Mouse (Mus musculus): ENCODE data around the gene Slc26a11. TPM values are rescaled to one million over a fixed set of nuclear protein-coding genes. Genes with fewer than 3 reads are reported as not detected.
"Not testable (repeated sequence)": the region's sequence is repeated elsewhere in the genome, so short reads cannot be mapped to it uniquely, and the experiment has no call there.

The Slc26a11 gene
- polyA plus RNA-seq, 1 experiment from 2014 or later, result 7.4 TPM

DNA sequence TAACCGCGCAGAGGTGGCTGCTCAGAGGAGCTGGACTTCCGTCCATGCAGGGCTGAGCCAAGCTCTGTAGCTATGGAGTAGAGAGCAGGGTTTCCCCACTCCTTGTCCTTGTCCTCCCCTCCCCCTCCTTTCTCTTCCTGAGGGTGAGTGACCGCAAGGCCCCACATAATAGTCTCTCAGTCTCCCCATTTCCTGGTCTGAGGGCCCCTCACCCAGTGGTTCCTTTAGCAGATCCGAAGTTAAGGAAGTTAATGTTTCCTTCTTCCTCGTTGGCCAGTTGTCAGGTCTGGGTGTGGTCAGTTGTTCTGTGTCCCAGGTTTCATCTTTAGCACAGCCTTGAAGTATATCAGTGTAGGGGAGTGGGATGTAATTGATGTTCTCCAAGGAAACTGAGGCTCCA is 20.1 kb downstream of the Slc26a11 start:
- Histone ChIP-seq H3K36me3 (peaks cover 39% of the 10 kb centered on the region), H3K9me3 (replicated peaks) (no peaks in the 10 kb centered on the region), H3K4me1 (no peaks in the 10 kb centered on the region), H3K4me3 (no peak overlapping the region), H3K27me3 (ENCODE audit: low read depth, poor library complexity, severe bottlenecking) (no peaks in the 10 kb centered on the region), H3K27ac (replicated peaks) (no peak overlapping the region)
- no peak for DNase-seq (ENCODE audit: low spot score)
- WGBS, result 85% methylated on average over 6 of the region's 6 CpGs

DNA sequence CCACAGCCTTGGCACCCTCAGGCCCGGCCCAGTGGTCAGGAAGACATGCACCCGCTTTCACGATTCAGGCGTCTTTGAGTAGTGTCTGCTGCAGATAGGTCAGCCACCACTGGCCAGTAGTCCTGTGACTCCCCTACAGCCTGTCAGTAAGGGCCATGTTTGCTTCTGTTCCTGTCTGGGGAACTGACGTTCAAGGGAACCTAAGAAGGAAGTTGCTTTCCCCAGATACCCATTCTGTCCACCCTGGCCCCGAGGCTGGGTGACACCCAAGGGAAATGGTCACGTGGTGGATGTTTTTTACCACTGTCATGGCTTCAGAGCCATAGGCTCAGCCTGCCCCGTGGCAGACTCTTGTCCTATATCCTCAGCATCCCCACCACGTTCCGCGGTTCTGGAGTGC is 22.0 kb downstream of the Slc26a11 start:
- no peak overlapping the region for H3K27ac ChIP-seq (replicated peaks)
- H3K9me3 ChIP-seq (replicated peaks), result no peaks in the 10 kb centered on the region
- no peaks in the 10 kb centered on the region for H3K4me1 ChIP-seq
- H3K36me3 ChIP-seq, result peaks cover 42% of the 10 kb centered on the region
- H3K4me3 ChIP-seq, result no peak overlapping the region
- H3K27me3 ChIP-seq (ENCODE audit: low read depth, poor library complexity, severe bottlenecking), result no peaks in the 10 kb centered on the region
- no peak for DNase-seq (ENCODE audit: low spot score)
- 94% methylated on average over 11 of the region's 11 CpGs for WGBS

DNA sequence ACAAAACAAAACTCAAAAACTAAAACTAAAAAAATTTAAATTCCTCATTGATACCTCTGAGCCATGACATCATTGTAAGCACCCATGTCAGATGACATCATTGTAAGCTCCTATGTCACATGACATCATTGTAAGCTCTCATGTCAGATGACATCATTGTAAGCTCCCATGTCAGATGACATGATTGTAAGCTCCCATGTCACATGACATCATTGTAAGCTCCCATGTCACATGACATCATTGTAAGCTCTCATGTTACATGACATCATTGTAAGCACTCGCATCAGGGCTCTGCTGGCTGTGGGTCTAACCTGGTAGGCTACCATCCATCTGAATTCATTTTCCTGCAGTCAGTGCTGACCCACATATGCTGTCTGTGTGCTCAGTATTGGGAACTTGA is 23.2 kb downstream of the Slc26a11 start:
- no peak for DNase-seq (ENCODE audit: low spot score)
- H3K27me3 ChIP-seq (ENCODE audit: low read depth, poor library complexity, severe bottlenecking), result no peaks in the 10 kb centered on the region
- H3K4me1 ChIP-seq, result no peaks in the 10 kb centered on the region
- no peak overlapping the region for H3K27ac ChIP-seq (replicated peaks)
- WGBS, result 95% methylated on average over 1 of the region's 1 CpGs
- H3K4me3 ChIP-seq, result no peak overlapping the region
- peaks cover 42% of the 10 kb centered on the region for H3K36me3 ChIP-seq
- H3K9me3 ChIP-seq (replicated peaks), result no peaks in the 10 kb centered on the region

- Histone ChIP-seq H3K4me3 (no peak overlapping the region), H3K27me3 (ENCODE audit: low read depth, poor library complexity, severe bottlenecking) (peaks cover under 1% of the 10 kb centered on the region; the same call in 1 of the 2 replicates), H3K4me1 (no peaks in the 10 kb centered on the region), H3K9me3 (replicated peaks) (no peaks in the 10 kb centered on the region), H3K36me3 (peaks cover 38% of the 10 kb centered on the region), H3K27ac (replicated peaks) (no peak overlapping the region)
- WGBS, result 90% methylated on average over 9 of the region's 9 CpGs
- DNase-seq (ENCODE audit: low spot score), result no peak
Observed at GRCm38 (mm10) chr11:119381631-119382337, 26.4 kb downstream of the Slc26a11 start.

DNA sequence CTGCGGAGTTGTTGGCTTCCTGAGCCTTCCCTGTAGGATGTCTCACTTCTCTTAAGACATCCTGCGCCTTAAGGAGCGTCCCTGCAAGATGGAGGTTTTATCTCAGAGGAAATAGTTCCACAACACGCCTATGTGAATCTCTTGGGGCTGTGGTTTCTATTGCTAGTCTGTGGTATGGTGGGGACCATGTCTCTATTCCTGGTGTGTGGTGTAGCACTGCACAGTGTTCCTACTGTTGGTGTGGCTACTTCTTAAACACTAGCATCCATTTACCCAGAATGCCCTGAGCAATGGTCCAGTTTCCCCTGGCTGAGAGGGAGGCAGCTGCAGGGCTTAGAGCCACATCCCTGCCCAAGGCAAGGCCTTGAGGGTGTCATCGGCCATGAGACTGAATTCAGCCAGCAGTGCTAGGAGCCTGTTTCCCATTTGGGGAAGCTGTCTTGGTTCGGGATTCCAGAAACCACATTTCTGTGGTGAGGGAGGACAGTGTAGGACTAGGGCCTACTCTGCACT is 27.0 kb downstream of the Slc26a11 start:
- Histone ChIP-seq H3K4me1 (no peaks in the 10 kb centered on the region), H3K27me3 (ENCODE audit: low read depth, poor library complexity, severe bottlenecking) (peaks cover 7% of the 10 kb centered on the region; the same call in 1 of the 2 replicates), H3K36me3 (peaks cover 33% of the 10 kb centered on the region), H3K27ac (replicated peaks) (no peak overlapping the region), H3K4me3 (no peak overlapping the region), H3K9me3 (replicated peaks) (no peaks in the 10 kb centered on the region)
- 75% methylated on average over 6 of the region's 6 CpGs for WGBS
- DNase-seq (ENCODE audit: low spot score), result no peak

GRCm38 (mm10) chr11:119384904-119385303 is 29.5 kb downstream of the Slc26a11 start:
- H3K27me3 ChIP-seq (ENCODE audit: low read depth, poor library complexity, severe bottlenecking), result peaks cover 32% of the 10 kb centered on the region
- no peaks in the 10 kb centered on the region for H3K9me3 ChIP-seq (replicated peaks)
- H3K4me3 ChIP-seq, result no peak overlapping the region
- H3K4me1 ChIP-seq, result peaks cover 6% of the 10 kb centered on the region
- DNase-seq (ENCODE audit: low spot score), result no peak
- H3K27ac ChIP-seq (replicated peaks), result no peak overlapping the region
- 81% methylated on average over 4 of the region's 4 CpGs for WGBS
- peaks cover 8% of the 10 kb centered on the region for H3K36me3 ChIP-seq

DNA sequence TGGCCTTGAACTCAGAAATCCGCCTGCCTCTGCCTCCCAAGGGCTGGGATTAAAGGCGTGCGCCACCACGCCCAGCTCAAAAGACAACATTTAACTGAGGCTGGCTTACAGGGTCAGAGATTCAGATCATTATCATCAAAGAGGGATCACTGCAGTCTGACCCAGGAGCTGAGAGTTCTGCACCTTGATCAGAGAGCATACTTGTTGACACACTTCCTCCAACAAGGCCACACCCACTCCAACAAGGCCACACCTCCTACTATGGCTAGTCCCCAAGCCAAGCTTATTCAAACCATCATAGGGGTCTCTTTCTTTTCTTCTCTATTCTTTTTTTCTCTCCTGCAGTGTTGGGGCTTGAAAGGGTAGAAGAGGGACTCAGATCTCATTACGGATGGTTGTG is 30.9 kb downstream of the Slc26a11 start:
- Histone ChIP-seq H3K4me3 (no peak overlapping the region), H3K9me3 (replicated peaks) (no peaks in the 10 kb centered on the region), H3K27ac (replicated peaks) (no peak overlapping the region), H3K36me3 (0 out of 2 replicates have a peak, but pooled peaks cover under 1% of the 10 kb centered on the region), H3K27me3 (ENCODE audit: low read depth, poor library complexity, severe bottlenecking) (peaks cover 46% of the 10 kb centered on the region), H3K4me1 (peaks cover 17% of the 10 kb centered on the region)
- 97% methylated on average over 5 of the region's 5 CpGs for WGBS
- DNase-seq (ENCODE audit: low spot score), result no peak

DNA sequence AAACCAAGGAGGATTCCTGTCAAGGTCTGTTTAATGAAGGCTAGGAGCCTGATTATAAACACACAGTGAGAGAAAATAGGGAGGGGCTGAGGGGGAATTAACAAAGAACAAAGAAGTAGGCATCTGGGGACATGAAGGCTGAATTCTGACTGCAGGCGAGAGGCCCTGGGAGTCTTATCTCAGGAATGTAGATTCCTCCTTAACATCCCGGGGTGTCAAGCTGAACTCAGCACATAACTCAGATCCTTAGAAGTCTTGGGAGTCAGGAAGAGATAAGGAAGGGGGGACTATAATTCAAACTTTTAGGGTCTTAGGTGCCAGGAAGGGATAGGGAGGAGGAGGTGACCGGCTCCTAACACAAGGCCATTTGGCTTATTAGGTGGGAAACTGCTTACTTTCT is 31.9 kb downstream of the Slc26a11 start:
- not testable (repeated sequence) for H3K36me3 ChIP-seq; H3K4me3 ChIP-seq; H3K9me3 ChIP-seq (replicated peaks); H3K27ac ChIP-seq (replicated peaks); DNase-seq (ENCODE audit: low spot score)
- Histone ChIP-seq H3K27me3 (ENCODE audit: low read depth, poor library complexity, severe bottlenecking) (peaks cover 56% of the 10 kb centered on the region), H3K4me1 (peaks cover 24% of the 10 kb centered on the region)
- 28% methylated on average over 3 of the region's 3 CpGs for WGBS

- no peaks in the 10 kb centered on the region for H3K36me3 ChIP-seq
- no peaks in the 10 kb centered on the region for H3K9me3 ChIP-seq (replicated peaks)
- H3K27ac ChIP-seq (replicated peaks), result peak overlapping the region; percentile 74
- peaks cover 35% of the 10 kb centered on the region for H3K4me1 ChIP-seq
- peaks cover 82% of the 10 kb centered on the region for H3K27me3 ChIP-seq (ENCODE audit: low read depth, poor library complexity, severe bottlenecking)
- H3K4me3 ChIP-seq, result peak overlapping the region; percentile 66
- WGBS, result under 1% methylated on average over 35 of the region's 35 CpGs
- DNase-seq (ENCODE audit: low spot score), result peak; percentile 79
Observed at GRCm38 (mm10) chr11:119389851-119390270, 34.5 kb downstream of the Slc26a11 start.

DNA sequence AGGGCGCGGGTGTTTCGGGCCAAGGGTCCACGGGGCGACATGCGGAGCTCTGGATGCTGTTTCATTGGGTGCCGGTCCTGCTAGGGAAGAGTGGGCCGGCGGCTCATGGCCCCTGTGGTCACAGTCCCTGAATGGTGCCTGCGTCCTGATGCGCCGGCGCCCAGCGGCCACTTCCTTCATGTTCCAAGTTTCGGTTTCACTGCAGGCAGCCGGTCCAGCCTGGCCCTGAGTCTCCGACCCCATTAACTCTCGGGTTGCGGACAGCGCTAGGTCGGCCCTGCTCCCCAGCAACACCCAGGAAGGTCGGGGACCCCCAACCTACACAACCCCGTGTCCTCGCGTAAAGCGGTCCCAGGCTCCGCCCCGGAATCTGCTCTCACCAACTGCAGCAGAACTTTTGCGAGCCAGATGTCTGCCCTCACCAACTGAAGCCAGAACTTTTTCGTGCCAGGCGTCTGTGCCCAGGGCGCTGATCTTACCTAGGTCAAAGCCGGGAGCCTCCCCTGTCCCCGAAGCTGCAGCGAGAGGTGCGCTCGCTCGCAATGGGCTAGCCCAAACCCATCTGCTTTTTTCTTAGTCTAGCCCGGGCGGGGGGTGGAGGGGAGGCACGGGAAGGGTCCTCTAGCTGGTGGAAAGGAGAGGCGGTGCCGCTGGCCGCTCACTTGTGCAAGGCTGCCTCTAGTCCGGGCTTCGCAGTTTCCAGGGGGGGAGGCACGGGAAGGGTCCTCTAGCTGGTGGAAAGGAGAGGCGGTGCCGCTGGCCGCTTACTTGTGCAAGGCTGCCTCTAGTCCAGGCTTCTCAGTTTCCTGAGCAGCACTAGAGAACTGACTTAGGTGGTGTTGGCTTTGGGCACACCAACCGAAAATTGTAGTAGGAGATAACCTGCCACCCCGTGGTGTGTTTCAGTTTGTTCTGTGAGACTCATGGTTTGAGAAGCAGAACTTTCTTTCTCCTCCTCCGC is 35.2 kb downstream of the Slc26a11 start:
- H3K9me3 ChIP-seq (replicated peaks), result no peaks in the 10 kb centered on the region

DNA sequence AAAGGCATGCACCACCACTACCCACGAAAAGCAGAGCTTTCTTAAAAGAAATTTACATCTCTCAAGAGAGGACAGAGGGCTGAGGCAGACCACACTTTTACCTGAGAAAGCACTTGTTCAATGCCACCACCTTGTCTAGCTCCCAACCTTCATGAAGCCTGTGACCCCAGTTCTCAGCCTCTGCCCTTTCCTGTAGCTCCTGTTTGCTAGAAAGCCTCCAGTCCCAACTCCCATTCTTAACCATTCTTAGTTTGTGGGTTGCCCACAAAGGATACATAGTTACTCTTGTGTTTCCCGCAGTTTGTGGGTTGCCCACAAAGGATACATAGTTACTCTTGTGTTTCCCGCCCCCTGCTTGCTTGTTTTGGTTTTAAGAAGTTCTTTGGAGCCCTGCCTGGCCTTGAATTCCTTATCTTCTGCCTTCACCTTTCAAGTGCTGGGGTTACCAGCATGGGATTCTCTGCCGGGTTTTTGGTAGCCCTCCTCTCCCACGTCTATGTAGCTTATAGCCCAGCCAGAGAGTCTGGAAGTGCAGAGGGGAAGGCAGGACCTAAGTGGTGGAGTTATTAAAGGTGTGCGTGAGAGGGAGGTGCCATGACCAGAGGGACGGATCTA is 36.1 kb downstream of the Slc26a11 start:
- peak overlapping the region; percentile 66; the same call in 1 of the 2 replicates for H3K4me3 ChIP-seq
- H3K36me3 ChIP-seq, result no peaks in the 10 kb centered on the region
- H3K27ac ChIP-seq (replicated peaks), result no peak overlapping the region
- H3K27me3 ChIP-seq (ENCODE audit: low read depth, poor library complexity, severe bottlenecking), result peaks cover 98% of the 10 kb centered on the region
- 33% methylated on average over 7 of the region's 7 CpGs for WGBS
- H3K9me3 ChIP-seq (replicated peaks), result no peaks in the 10 kb centered on the region
- no peak for DNase-seq (ENCODE audit: low spot score)
- peaks cover 43% of the 10 kb centered on the region for H3K4me1 ChIP-seq

More for the DNA sequence above, 35.2 kb downstream of the Slc26a11 start:
- WGBS, result 2% methylated on average over 53 of the region's 53 CpGs
- Histone ChIP-seq H3K27me3 (ENCODE audit: low read depth, poor library complexity, severe bottlenecking) (peaks cover 89% of the 10 kb centered on the region), H3K4me1 (peaks cover 40% of the 10 kb centered on the region), H3K4me3 (peak overlapping the region; percentile 66), H3K36me3 (no peaks in the 10 kb centered on the region), H3K27ac (replicated peaks) (peak overlapping the region; percentile 74)
- peak; percentile 56 for DNase-seq (ENCODE audit: low spot score)

GRCm38 (mm10) chr11:119392001-119392614 is 36.8 kb downstream of the Slc26a11 start:
- H3K27me3 ChIP-seq (ENCODE audit: low read depth, poor library complexity, severe bottlenecking), result peaks cover 100% of the 10 kb centered on the region
- no peak overlapping the region for H3K27ac ChIP-seq (replicated peaks)
- no peaks in the 10 kb centered on the region for H3K9me3 ChIP-seq (replicated peaks)
- H3K4me3 ChIP-seq, result no peak overlapping the region
- H3K4me1 ChIP-seq, result peaks cover 45% of the 10 kb centered on the region
- H3K36me3 ChIP-seq, result no peaks in the 10 kb centered on the region
- DNase-seq (ENCODE audit: low spot score), result no peak
- 7% methylated on average over 12 of the region's 12 CpGs for WGBS

All from midbrain, embryonic 10.5 days (tissue).